Mouse (Mus musculus): Measurements from ENCODE around the gene Dhps.
"Not testable (repeated sequence)": the region's sequence is repeated elsewhere in the genome, so short reads cannot be mapped to it uniquely, and the experiment has no call there.

Dhps gene

DNA sequence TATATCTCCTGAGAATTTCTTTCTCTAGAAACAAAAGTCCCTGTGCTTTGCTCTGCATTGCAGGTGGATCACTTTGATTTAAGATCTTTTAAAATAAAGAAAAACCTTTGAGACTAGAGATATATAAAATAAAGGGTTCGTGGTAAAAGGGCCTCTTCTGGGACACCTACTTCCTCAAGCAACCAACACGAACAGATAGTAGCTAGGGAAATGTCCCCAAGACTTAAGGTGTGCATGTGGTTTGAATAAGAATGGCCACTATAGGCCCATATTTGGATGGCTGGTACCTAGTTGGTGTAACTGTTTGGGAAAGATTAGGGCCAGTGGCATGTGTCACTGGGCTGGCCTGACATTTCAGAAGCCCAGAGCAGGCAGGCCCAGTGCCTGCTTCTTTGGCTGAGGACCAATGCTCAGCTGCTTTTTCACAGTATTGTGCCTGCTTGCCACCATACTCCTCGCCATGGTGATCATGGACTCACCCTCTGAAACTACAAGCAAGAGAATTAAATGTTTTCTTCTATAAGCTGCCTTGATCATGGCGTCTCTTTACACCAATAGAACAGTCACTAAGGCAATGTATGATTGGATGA, 28.6 kb downstream of the Dhps start:
- no peak for DNase-seq

GRCm38 (mm10) chr8:85113241-85113640, 41.7 kb downstream of the Dhps start:
- no peak for DNase-seq

DNA sequence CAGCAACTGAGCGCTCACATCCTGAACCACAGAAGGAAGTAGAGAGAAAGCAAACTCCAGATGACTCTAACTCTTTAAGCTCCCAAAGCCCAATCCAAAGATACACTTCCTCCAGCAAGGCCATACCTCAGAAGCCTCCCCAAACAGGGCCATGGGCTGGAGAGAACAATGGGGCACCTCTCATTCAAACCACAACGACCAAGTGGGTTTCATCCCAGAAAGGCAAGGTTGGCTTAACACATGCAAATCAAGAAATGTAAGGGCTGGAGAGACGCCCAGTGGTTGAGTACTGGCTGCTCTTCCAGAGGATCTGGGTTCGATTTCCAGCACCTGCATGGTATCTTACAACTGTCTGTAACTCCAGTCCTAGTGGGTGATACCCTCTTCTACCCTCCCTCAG, 43.9 kb downstream of the Dhps start:
- no peak for DNase-seq

GRCm38 (mm10) chr8:85116984-85117383, 45.4 kb downstream of the Dhps start:
- DNase-seq = no peak

- DNase-seq = peak; percentile 91 to 93
Measured at GRCm38 (mm10) chr8:85119052-85119981, 47.8 kb downstream of the Dhps start.

GRCm38 (mm10) chr8:85120251-85120650, 48.7 kb downstream of the Dhps start:
- DNase-seq = not testable (repeated sequence)

GRCm38 (mm10) chr8:85122995-85123394, 51.4 kb downstream of the Dhps start, which contains the start of gene Zfp791:
Gene Zfp791, minus strand, starts transcription at chr8:85123095.
- DNase-seq = no peak

GRCm38 (mm10) chr8:85123691-85124090, 52.1 kb downstream of the Dhps start:
- DNase-seq = no peak
